Mouse (Mus musculus): ENCODE measurements around the gene Chrm1. TPM values are rescaled to one million over a fixed set of nuclear protein-coding genes. Genes with fewer than 3 reads are reported as not detected.
"Not testable (repeated sequence)": the region's sequence is repeated elsewhere in the genome, so short reads cannot be mapped to it uniquely, and the experiment has no call there.

The Chrm1 gene
- polyA plus RNA-seq, 2 experiments = 0.01 TPM; not detected in 1

DNA sequence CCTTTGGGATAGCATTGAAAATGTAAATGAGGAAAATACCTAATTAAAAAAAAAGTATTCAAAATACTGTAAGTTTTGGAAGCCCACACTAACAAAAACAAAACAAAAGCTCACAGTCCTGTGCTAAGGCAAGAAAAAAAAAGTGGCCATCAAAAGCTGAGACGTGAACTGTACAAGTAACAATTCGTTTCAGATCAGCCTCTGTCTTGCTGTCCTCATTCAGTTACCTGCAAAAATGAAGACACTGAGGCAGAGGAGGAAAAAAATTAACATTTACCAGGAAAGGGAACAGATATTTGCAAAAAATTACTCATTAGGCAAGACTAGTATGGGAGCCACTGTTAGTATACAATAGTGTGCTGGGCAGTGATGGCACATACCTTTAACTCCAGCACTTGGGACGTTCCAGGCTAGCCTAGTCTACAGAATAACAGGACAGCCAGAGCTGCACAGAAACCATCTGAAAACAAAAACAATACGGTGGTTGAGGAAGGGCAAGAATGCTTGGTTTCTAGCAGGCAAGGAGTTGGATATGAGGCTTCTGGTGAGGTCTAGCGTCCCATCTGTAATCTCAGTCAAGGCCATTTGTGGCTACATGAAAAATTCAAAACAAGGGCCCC, 64.0 kb downstream of the Chrm1 start:
- peak overlapping the region; percentile 25 for H3K27ac ChIP-seq

DNA sequence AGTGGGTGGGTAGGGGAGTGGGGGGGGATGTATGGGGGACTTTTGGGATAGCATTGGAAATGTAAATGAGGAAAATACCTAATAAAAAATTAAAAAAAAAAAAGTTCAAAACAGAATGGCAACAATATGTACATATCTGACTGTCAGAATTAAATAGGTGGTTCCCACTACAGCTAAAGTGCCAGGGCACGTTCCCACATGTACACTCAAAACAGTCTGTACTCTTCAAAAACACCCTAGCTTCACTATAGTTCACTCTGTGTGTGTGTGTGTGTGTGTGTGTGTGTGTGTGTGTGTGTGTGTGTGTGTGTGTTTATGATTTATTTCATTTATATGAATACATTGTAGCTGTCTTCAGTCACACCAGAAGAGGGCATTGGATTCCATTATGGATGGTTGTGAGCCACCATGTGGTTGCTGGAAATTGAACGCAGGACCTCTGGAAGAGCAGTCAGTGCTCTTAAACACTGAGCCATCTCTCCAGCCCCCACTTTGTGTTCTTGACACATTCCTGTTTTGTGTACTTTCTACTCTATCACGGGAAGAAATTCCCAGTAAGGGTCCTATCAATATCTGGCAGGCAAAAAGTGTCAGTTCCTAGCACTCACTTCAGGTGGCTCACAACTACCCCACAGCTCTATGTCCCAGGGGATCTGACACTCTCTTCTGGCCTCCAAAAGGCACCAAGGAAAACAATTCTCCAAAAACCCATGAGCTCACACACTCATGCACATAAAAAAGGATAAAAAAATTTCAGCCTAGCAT, 64.9 kb downstream of the Chrm1 start:
- not testable (repeated sequence) for H3K4me3 ChIP-seq (ENCODE audit: insufficient read depth in 1 of 2, low read depth in 2 of 2, low read length in 2 of 2); H3K27me3 ChIP-seq (ENCODE audit: control insufficient read depth, insufficient read depth, low read length); H3K4me2 ChIP-seq (ENCODE audit: low read depth); ATAC-seq (ENCODE audit: insufficient read depth); DNase-seq (ENCODE audit: low read depth in 3 of 3, low spot score in 3 of 3); H3K9me3 ChIP-seq (ENCODE audit: control insufficient read depth, low read length); H3K27ac ChIP-seq; H3K9ac ChIP-seq (replicated peaks)
- WGBS (ENCODE audit: insufficient replicate concordance) = 48% methylated on average over 3 of the region's 3 CpGs
- Histone ChIP-seq H3K4me1 (replicated peaks; ENCODE audit: control insufficient read depth in 2 of 2, insufficient read depth in 2 of 2, low read length in 1 of 2) (peaks cover 3 to 14% of the 10 kb centered on the region in 2 experiments; a peak in 3 of 4 replicates), H3K36me3 (replicated peaks; ENCODE audit: control insufficient read depth, insufficient read depth, low read depth) (peaks cover 34% of the 10 kb centered on the region)

More for the DNA sequence above, 64.0 kb downstream of the Chrm1 start:
- ATAC-seq (ENCODE audit: insufficient read depth) = no peak
- no peak overlapping the region for H3K4me2 ChIP-seq (ENCODE audit: low read depth)
- WGBS (ENCODE audit: insufficient replicate concordance) = 10% methylated on average over 5 of the region's 5 CpGs
- TF ChIP-seq EP300 (IDR thresholded peaks at IDR 0.05; ENCODE audit: low read depth) (no peak), CTCF (IDR thresholded peaks at IDR 0.05; ENCODE audit: low read depth) (no peak)
- H3K9me3 ChIP-seq (ENCODE audit: control insufficient read depth, low read length) = no peaks in the 10 kb centered on the region
- no peaks in the 10 kb centered on the region for H3K27me3 ChIP-seq (ENCODE audit: control insufficient read depth, insufficient read depth, low read length)
- peaks cover 3 to 14% of the 10 kb centered on the region in 2 experiments; a peak in 3 of 4 replicates for H3K4me1 ChIP-seq (replicated peaks; ENCODE audit: control insufficient read depth in 2 of 2, insufficient read depth in 2 of 2, low read length in 1 of 2)
- no peak overlapping the region for H3K4me3 ChIP-seq (ENCODE audit: insufficient read depth in 1 of 2, low read depth in 2 of 2, low read length in 2 of 2)
- no peak overlapping the region for H3K9ac ChIP-seq (replicated peaks)
- H3K36me3 ChIP-seq (replicated peaks; ENCODE audit: control insufficient read depth, insufficient read depth, low read depth) = peaks cover 34% of the 10 kb centered on the region
- DNase-seq (ENCODE audit: low read depth in 3 of 3, low spot score in 3 of 3) = no peak

Other genes starting within 250 kb of the Chrm1 start
- gene Slc22a8, start 72.5 kb upstream of the Chrm1 start, polyA plus RNA-seq (2012; rRNA removed) = 1.5 TPM in 2 replicates
- gene Slc22a8, start 72.5 kb upstream of the Chrm1 start, polyA plus RNA-seq (2014; fragmentation: Nextera tagmentation; extraction: Ambion mirVana) = 1.6 and 2.9 TPM in 2 replicates
- 0.01 TPM in 1 of 2 replicates, not detected in the other for gene Slc22a6, start 45.8 kb upstream of the Chrm1 start, polyA plus RNA-seq (2012; rRNA removed)
- gene Slc22a6, start 45.8 kb upstream of the Chrm1 start, polyA plus RNA-seq (2014; fragmentation: Nextera tagmentation; extraction: Ambion mirVana) = not detected in 2 replicates
- gene Slc3a2, start 59.6 kb downstream of the Chrm1 start, polyA plus RNA-seq (2012; rRNA removed) = 78.4 and 82.2 TPM in 2 replicates
- 88.5 and 89.1 TPM in 2 replicates for gene Slc3a2, start 59.6 kb downstream of the Chrm1 start, polyA plus RNA-seq (2014; fragmentation: Nextera tagmentation; extraction: Ambion mirVana)
- 27.7 and 34.1 TPM in 2 replicates for gene Wdr74, start 72.0 kb downstream of the Chrm1 start, polyA plus RNA-seq (2012; rRNA removed)
- 51.6 and 57.6 TPM in 2 replicates for gene Wdr74, start 72.0 kb downstream of the Chrm1 start, polyA plus RNA-seq (2014; fragmentation: Nextera tagmentation; extraction: Ambion mirVana)
- gene 1700092M07Rik, start 76.9 kb downstream of the Chrm1 start, polyA plus RNA-seq (2012; rRNA removed) = 0.65 and 0.78 TPM in 2 replicates
- 0.34 and 0.63 TPM in 2 replicates for gene 1700092M07Rik, start 76.9 kb downstream of the Chrm1 start, polyA plus RNA-seq (2014; fragmentation: Nextera tagmentation; extraction: Ambion mirVana)
- gene Stx5a, start 77.6 kb downstream of the Chrm1 start, polyA plus RNA-seq (2012; rRNA removed) = 29.9 and 32.0 TPM in 2 replicates
- gene Stx5a, start 77.6 kb downstream of the Chrm1 start, polyA plus RNA-seq (2014; fragmentation: Nextera tagmentation; extraction: Ambion mirVana) = 36.7 and 36.9 TPM in 2 replicates
- gene Nxf1, start 93.3 kb downstream of the Chrm1 start, polyA plus RNA-seq (2012; rRNA removed) = 66.2 and 90.9 TPM in 2 replicates
- 77.4 and 84.9 TPM in 2 replicates for gene Nxf1, start 93.3 kb downstream of the Chrm1 start, polyA plus RNA-seq (2014; fragmentation: Nextera tagmentation; extraction: Ambion mirVana)
- gene Tmem223, start 107.2 kb downstream of the Chrm1 start, polyA plus RNA-seq (2012; rRNA removed) = 38.9 and 53.7 TPM in 2 replicates
- gene Tmem223, start 107.2 kb downstream of the Chrm1 start, polyA plus RNA-seq (2014; fragmentation: Nextera tagmentation; extraction: Ambion mirVana) = 61.8 and 69.6 TPM in 2 replicates
- 63.0 and 70.8 TPM in 2 replicates for gene Tmem179b, start 110.7 kb downstream of the Chrm1 start, polyA plus RNA-seq (2012; rRNA removed)
- 108 and 117 TPM in 2 replicates for gene Tmem179b, start 110.7 kb downstream of the Chrm1 start, polyA plus RNA-seq (2014; fragmentation: Nextera tagmentation; extraction: Ambion mirVana)
- gene Taf6l, start 122.6 kb downstream of the Chrm1 start, polyA plus RNA-seq (2012; rRNA removed) = 8.3 and 10.0 TPM in 2 replicates
- 7.9 and 8.1 TPM in 2 replicates for gene Taf6l, start 122.6 kb downstream of the Chrm1 start, polyA plus RNA-seq (2014; fragmentation: Nextera tagmentation; extraction: Ambion mirVana)
- gene Polr2g, start 134.8 kb downstream of the Chrm1 start, polyA plus RNA-seq (2012; rRNA removed) = 46.6 and 55.1 TPM in 2 replicates
- 72.8 and 79.7 TPM in 2 replicates for gene Polr2g, start 134.8 kb downstream of the Chrm1 start, polyA plus RNA-seq (2014; fragmentation: Nextera tagmentation; extraction: Ambion mirVana)
- 0.90 and 0.98 TPM in 2 replicates for gene Zbtb3, start 138.8 kb downstream of the Chrm1 start, polyA plus RNA-seq (2012; rRNA removed)
- 1.2 and 1.5 TPM in 2 replicates for gene Zbtb3, start 138.8 kb downstream of the Chrm1 start, polyA plus RNA-seq (2014; fragmentation: Nextera tagmentation; extraction: Ambion mirVana)
- 11.4 and 16.9 TPM in 2 replicates for gene Ttc9c, start 155.5 kb downstream of the Chrm1 start, polyA plus RNA-seq (2012; rRNA removed)
- 17.1 and 18.0 TPM in 2 replicates for gene Ttc9c, start 155.5 kb downstream of the Chrm1 start, polyA plus RNA-seq (2014; fragmentation: Nextera tagmentation; extraction: Ambion mirVana)
- gene Hnrnpul2, start 156.2 kb downstream of the Chrm1 start, polyA plus RNA-seq (2012; rRNA removed) = 20.5 and 39.5 TPM in 2 replicates
- gene Hnrnpul2, start 156.2 kb downstream of the Chrm1 start, polyA plus RNA-seq (2014; fragmentation: Nextera tagmentation; extraction: Ambion mirVana) = 2.8 TPM in 2 replicates
- 1.3 TPM in 1 of 2 replicates, not detected in the other for gene AC129217.1, start 166.0 kb downstream of the Chrm1 start, polyA plus RNA-seq (2012; rRNA removed)
- gene AC129217.1, start 166.0 kb downstream of the Chrm1 start, polyA plus RNA-seq (2014; fragmentation: Nextera tagmentation; extraction: Ambion mirVana) = not detected in 2 replicates
- 19.7 and 26.5 TPM in 2 replicates for gene Bscl2, start 173.7 kb downstream of the Chrm1 start, polyA plus RNA-seq (2012; rRNA removed)
- 23.6 and 25.2 TPM in 2 replicates for gene Bscl2, start 173.7 kb downstream of the Chrm1 start, polyA plus RNA-seq (2014; fragmentation: Nextera tagmentation; extraction: Ambion mirVana)
- gene Gng3, start 175.4 kb downstream of the Chrm1 start, polyA plus RNA-seq (2012; rRNA removed) = 0.04 and 0.22 TPM in 2 replicates
- 0.14 TPM in 2 replicates for gene Gng3, start 175.4 kb downstream of the Chrm1 start, polyA plus RNA-seq (2014; fragmentation: Nextera tagmentation; extraction: Ambion mirVana)
- gene Lrrn4cl, start 187.0 kb downstream of the Chrm1 start, polyA plus RNA-seq (2012; rRNA removed) = 0.10 and 0.12 TPM in 2 replicates
- gene Lrrn4cl, start 187.0 kb downstream of the Chrm1 start, polyA plus RNA-seq (2014; fragmentation: Nextera tagmentation; extraction: Ambion mirVana) = not detected in 2 replicates
- 32.0 and 61.2 TPM in 2 replicates for gene Ubxn1, start 207.7 kb downstream of the Chrm1 start, polyA plus RNA-seq (2012; rRNA removed)
- gene Ubxn1, start 207.7 kb downstream of the Chrm1 start, polyA plus RNA-seq (2014; fragmentation: Nextera tagmentation; extraction: Ambion mirVana) = 87.3 and 92.4 TPM in 2 replicates
- 18.5 and 22.2 TPM in 2 replicates for gene Uqcc3, start 217.1 kb downstream of the Chrm1 start, polyA plus RNA-seq (2012; rRNA removed)
- gene Uqcc3, start 217.1 kb downstream of the Chrm1 start, polyA plus RNA-seq (2014; fragmentation: Nextera tagmentation; extraction: Ambion mirVana) = 28.3 and 35.3 TPM in 2 replicates
- 3.1 and 3.7 TPM in 2 replicates for gene Lbhd1, start 219.9 kb downstream of the Chrm1 start, polyA plus RNA-seq (2012; rRNA removed)
- gene Lbhd1, start 219.9 kb downstream of the Chrm1 start, polyA plus RNA-seq (2014; fragmentation: Nextera tagmentation; extraction: Ambion mirVana) = 43.7 and 47.7 TPM in 2 replicates
- gene Gm49403, start 220.1 kb downstream of the Chrm1 start, polyA plus RNA-seq (2012; rRNA removed) = not detected in 2 replicates
- gene Gm49403, start 220.1 kb downstream of the Chrm1 start, polyA plus RNA-seq (2014; fragmentation: Nextera tagmentation; extraction: Ambion mirVana) = not detected in 2 replicates
- gene 1810009A15Rik, start 225.1 kb downstream of the Chrm1 start, polyA plus RNA-seq (2012; rRNA removed) = 36.7 and 52.7 TPM in 2 replicates
- 65.0 and 70.8 TPM in 2 replicates for gene 1810009A15Rik, start 225.1 kb downstream of the Chrm1 start, polyA plus RNA-seq (2014; fragmentation: Nextera tagmentation; extraction: Ambion mirVana)
- gene Gm49416, start 225.1 kb downstream of the Chrm1 start, polyA plus RNA-seq (2012; rRNA removed) = 0.13 TPM in 1 of 2 replicates, not detected in the other
- gene Gm49416, start 225.1 kb downstream of the Chrm1 start, polyA plus RNA-seq (2014; fragmentation: Nextera tagmentation; extraction: Ambion mirVana) = not detected in 2 replicates
- gene Ints5, start 229.2 kb downstream of the Chrm1 start, polyA plus RNA-seq (2012; rRNA removed) = 12.2 and 14.4 TPM in 2 replicates
- gene Ints5, start 229.2 kb downstream of the Chrm1 start, polyA plus RNA-seq (2014; fragmentation: Nextera tagmentation; extraction: Ambion mirVana) = 14.7 and 16.3 TPM in 2 replicates
- gene Ganab, start 234.3 kb downstream of the Chrm1 start, polyA plus RNA-seq (2012; rRNA removed) = 48.7 and 52.2 TPM in 2 replicates
- gene Ganab, start 234.3 kb downstream of the Chrm1 start, polyA plus RNA-seq (2014; fragmentation: Nextera tagmentation; extraction: Ambion mirVana) = 33.7 and 37.0 TPM in 2 replicates

All from liver, embryonic 14.5 days (tissue).